Mouse (Mus musculus): ENCODE measurements around the gene Serpine3. TPM values are rescaled to one million over a fixed set of nuclear protein-coding genes. Genes with fewer than 3 reads are reported as not detected.

Gene Serpine3
- polyA plus RNA-seq, 1 experiment from 2014 or later = not detected

DNA sequence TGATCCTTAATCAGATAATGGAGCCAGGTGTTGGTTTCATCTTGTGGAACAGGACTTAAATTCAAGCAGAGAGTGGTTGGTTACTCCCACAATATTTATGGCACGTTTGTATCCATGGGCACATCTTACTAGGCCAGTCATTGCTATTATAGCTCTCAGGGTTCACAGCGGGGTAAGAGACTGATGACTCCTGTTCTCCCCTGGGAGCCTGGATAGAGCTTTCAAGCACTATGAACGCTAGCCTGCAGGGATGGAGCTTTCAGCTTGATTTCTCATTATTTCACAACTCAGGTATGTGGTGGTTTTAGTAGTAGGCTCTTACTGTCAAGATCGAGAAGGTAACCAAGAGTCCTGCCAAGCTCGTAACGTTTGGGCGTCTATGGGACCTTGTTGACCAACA is 7.5 kb upstream of the Serpine3 start:
- WGBS = 79% methylated on average over 7 of the region's 7 CpGs
- no peak overlapping the region for H3K27ac ChIP-seq (replicated peaks)
- DNase-seq (ENCODE audit: low spot score) = no peak
- ATAC-seq (ENCODE audit: low FRiP score, low TSS enrichment) = no peak
- H3K9me3 ChIP-seq (ENCODE audit: control insufficient read depth, low read length) = no peaks in the 10 kb centered on the region
- H3K4me2 ChIP-seq (replicated peaks; ENCODE audit: low read depth) = no peak overlapping the region
- H3K4me3 ChIP-seq (ENCODE audit: low read depth, low read length) = no peak overlapping the region
- no peak for TF ChIP-seq CTCF (IDR thresholded peaks at IDR 0.05; ENCODE audit: low read depth)
- no peak for TF ChIP-seq EP300 (optimal IDR thresholded peaks at IDR 0.05)
- H3K36me3 ChIP-seq (ENCODE audit: control insufficient read depth, insufficient read depth, low read length) = no peaks in the 10 kb centered on the region
- H3K4me1 ChIP-seq (replicated peaks; ENCODE audit: control insufficient read depth, insufficient read depth) = no peaks in the 10 kb centered on the region
- H3K9ac ChIP-seq (ENCODE audit: low read length) = no peak overlapping the region
- no peaks in the 10 kb centered on the region for H3K27me3 ChIP-seq (ENCODE audit: control insufficient read depth, insufficient read depth, low read length)

DNA sequence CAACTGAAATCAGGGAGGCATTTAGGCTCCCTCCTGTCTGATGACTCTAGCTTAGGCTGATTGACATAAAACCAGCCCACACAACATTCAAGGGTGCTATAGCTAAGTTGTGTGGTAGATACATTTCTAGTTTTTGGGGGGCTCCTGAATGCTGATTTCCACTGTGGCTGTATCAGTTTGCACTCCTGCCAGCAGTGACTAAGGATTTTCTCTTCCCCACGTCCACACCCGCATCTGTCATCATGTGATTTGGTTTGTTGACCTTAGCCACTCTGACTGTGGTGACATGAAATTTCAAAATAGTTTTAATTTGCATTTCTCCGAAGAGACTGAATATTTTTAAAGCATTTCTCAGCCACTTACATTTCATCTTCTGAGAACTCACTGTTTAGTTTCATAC is 6.0 kb upstream of the Serpine3 start:
- Histone ChIP-seq H3K4me2 (replicated peaks; ENCODE audit: low read depth) (no peak overlapping the region), H3K9me3 (ENCODE audit: control insufficient read depth, low read length) (no peaks in the 10 kb centered on the region), H3K4me1 (replicated peaks; ENCODE audit: control insufficient read depth, insufficient read depth) (no peaks in the 10 kb centered on the region), H3K36me3 (ENCODE audit: control insufficient read depth, insufficient read depth, low read length) (no peaks in the 10 kb centered on the region), H3K27ac (replicated peaks) (no peak overlapping the region), H3K27me3 (ENCODE audit: control insufficient read depth, insufficient read depth, low read length) (no peaks in the 10 kb centered on the region), H3K4me3 (ENCODE audit: low read depth, low read length) (no peak overlapping the region), H3K9ac (ENCODE audit: low read length) (no peak overlapping the region)
- 57% methylated on average over 3 of the region's 3 CpGs for WGBS
- DNase-seq (ENCODE audit: low spot score) (no peak), ATAC-seq (ENCODE audit: low FRiP score, low TSS enrichment) (no peak)
- TF ChIP-seq CTCF (IDR thresholded peaks at IDR 0.05; ENCODE audit: low read depth) (no peak), EP300 (optimal IDR thresholded peaks at IDR 0.05) (no peak)

DNA sequence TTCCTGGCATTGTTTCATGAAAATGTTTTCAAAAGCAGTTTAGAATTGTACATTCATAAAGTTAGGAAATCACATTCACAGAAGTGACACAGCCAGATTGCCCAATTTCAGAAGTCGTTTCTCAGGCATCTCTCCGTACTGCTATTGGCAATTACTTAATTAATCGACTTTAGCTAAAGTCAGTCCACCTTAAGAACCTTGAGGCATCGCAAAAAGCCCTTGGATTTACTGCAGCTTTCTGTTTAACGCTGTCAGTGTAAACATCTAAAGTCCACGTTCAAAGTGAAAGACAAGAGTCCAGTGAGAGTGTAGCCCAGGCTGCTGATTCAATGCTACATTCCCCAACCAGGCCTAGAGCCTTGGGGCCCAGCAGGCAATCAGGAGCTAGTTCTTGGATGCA is 1.1 kb upstream of the Serpine3 start:
- no peak for DNase-seq (ENCODE audit: low spot score)
- Histone ChIP-seq H3K9me3 (ENCODE audit: control insufficient read depth, low read length) (no peaks in the 10 kb centered on the region), H3K9ac (ENCODE audit: low read length) (no peak overlapping the region), H3K27ac (replicated peaks) (no peak overlapping the region), H3K36me3 (ENCODE audit: control insufficient read depth, insufficient read depth, low read length) (no peaks in the 10 kb centered on the region), H3K4me1 (replicated peaks; ENCODE audit: control insufficient read depth, insufficient read depth) (no peaks in the 10 kb centered on the region), H3K27me3 (ENCODE audit: control insufficient read depth, insufficient read depth, low read length) (no peaks in the 10 kb centered on the region), H3K4me3 (ENCODE audit: low read depth, low read length) (no peak overlapping the region), H3K4me2 (replicated peaks; ENCODE audit: low read depth) (no peak overlapping the region)
- ATAC-seq (ENCODE audit: low FRiP score, low TSS enrichment) = no peak
- TF ChIP-seq EP300 (optimal IDR thresholded peaks at IDR 0.05) = no peak
- no peak for TF ChIP-seq CTCF (IDR thresholded peaks at IDR 0.05; ENCODE audit: low read depth)
- WGBS = 48% methylated on average over 6 of the region's 6 CpGs

DNA sequence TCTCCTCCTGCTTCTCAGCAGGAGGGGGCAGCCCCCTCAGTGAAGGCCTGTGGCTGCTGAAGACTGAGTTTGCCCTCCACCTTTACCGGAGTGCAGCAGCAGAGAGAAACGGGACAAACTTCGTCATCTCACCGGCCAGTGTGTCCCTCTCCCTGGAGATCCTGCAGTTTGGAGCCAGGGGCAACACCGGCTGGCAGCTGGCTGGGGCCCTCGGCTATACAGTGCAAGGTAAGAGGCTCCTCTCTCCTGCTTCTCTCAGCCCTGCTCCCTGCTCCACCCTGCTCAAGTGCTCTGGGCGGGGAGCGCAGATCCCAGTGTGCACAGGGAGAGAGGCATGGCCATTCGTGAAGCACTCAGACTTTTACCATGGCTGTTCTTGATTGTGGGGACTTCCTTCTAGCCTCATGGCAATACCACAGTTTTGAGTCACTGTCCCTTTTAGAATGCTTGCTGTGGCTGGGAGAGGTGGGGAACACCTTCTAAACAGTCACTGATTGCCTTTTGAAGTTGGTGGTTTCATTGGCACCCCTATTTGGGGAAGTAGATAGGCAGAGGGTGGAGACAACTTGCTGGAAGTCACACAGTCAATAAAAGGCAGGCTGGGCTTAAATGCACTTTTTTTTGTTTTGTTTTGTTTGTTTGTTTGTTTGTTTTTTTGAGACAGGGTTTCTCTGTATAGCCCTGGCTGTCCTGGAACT is 1.7 kb downstream of the Serpine3 start:
- H3K27me3 ChIP-seq (ENCODE audit: control insufficient read depth, insufficient read depth, low read length) = no peaks in the 10 kb centered on the region
- no peak for ATAC-seq (ENCODE audit: low FRiP score, low TSS enrichment)

DNA sequence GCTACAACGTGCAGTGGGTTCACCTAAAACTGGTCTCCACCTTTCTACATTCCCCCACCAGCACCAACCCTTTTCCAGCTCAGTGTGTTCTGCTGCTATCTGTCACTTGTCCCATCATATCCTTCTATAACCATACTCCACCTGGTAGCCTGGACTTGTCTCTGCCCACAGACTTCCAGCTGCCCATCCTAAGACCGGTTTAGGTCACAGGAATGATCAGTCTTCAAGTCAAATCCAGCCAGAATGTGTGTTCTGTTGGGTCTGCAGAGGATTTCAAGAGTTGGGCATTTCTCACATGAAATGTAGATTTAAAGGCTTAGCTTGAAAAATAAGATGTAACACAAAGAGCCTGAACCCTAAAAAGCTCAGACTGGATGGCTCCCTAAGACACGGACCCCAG is 10.2 kb downstream of the Serpine3 start:
- TF ChIP-seq EP300 (optimal IDR thresholded peaks at IDR 0.05) = no peak
- no peak for TF ChIP-seq CTCF (IDR thresholded peaks at IDR 0.05; ENCODE audit: low read depth)

More for the DNA sequence above, 1.7 kb downstream of the Serpine3 start:
- Histone ChIP-seq H3K9ac (ENCODE audit: low read length) (no peak overlapping the region), H3K36me3 (ENCODE audit: control insufficient read depth, insufficient read depth, low read length) (no peaks in the 10 kb centered on the region), H3K27ac (replicated peaks) (no peak overlapping the region), H3K4me3 (ENCODE audit: low read depth, low read length) (no peak overlapping the region), H3K4me1 (replicated peaks; ENCODE audit: control insufficient read depth, insufficient read depth) (no peaks in the 10 kb centered on the region), H3K4me2 (replicated peaks; ENCODE audit: low read depth) (no peak overlapping the region), H3K9me3 (ENCODE audit: control insufficient read depth, low read length) (no peaks in the 10 kb centered on the region)
- 50% methylated on average over 9 of the region's 9 CpGs for WGBS
- TF ChIP-seq EP300 (optimal IDR thresholded peaks at IDR 0.05) = no peak
- TF ChIP-seq CTCF (IDR thresholded peaks at IDR 0.05; ENCODE audit: low read depth) = no peak
- no peak for DNase-seq (ENCODE audit: low spot score)

DNA sequence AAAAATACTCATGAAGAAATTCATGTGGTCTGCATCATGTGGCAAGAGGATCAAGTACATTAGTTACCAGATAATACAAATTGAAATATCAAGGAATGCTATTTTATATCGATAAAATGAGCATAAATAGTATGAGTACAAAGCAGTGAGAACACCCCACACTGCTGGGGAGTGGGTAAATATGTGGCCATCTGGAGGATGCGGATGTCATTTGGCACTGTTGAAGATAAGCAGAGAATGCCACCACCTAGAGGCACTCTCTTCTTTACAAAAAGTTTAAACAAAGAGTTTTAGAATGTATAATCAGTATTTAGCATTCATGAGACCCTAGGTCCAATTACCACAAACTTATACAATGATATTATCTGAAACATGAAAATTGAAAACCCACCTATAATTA is 54.7 kb downstream of the Serpine3 start:
- no peaks in the 10 kb centered on the region for H3K27me3 ChIP-seq (ENCODE audit: control insufficient read depth, insufficient read depth, low read length)
- no peaks in the 10 kb centered on the region for H3K9me3 ChIP-seq (ENCODE audit: control insufficient read depth, low read length)
- H3K4me2 ChIP-seq (replicated peaks; ENCODE audit: low read depth) = no peak overlapping the region
- H3K4me3 ChIP-seq (ENCODE audit: low read depth, low read length) = no peak overlapping the region
- DNase-seq (ENCODE audit: low spot score) (no peak), ATAC-seq (ENCODE audit: low FRiP score, low TSS enrichment) (no peak)
- no peak for TF ChIP-seq EP300 (optimal IDR thresholded peaks at IDR 0.05)
- no peaks in the 10 kb centered on the region for H3K4me1 ChIP-seq (replicated peaks; ENCODE audit: control insufficient read depth, insufficient read depth)
- H3K36me3 ChIP-seq (ENCODE audit: control insufficient read depth, insufficient read depth, low read length) = no peaks in the 10 kb centered on the region
- 86% methylated on average over 2 of the region's 2 CpGs for WGBS
- H3K27ac ChIP-seq (replicated peaks) = no peak overlapping the region
- H3K9ac ChIP-seq (ENCODE audit: low read length) = no peak overlapping the region

More for the DNA sequence above, 10.2 kb downstream of the Serpine3 start:
- 79% methylated on average over 3 of the region's 3 CpGs for WGBS
- Histone ChIP-seq H3K27me3 (ENCODE audit: control insufficient read depth, insufficient read depth, low read length) (no peaks in the 10 kb centered on the region), H3K9ac (ENCODE audit: low read length) (no peak overlapping the region), H3K4me1 (replicated peaks; ENCODE audit: control insufficient read depth, insufficient read depth) (no peaks in the 10 kb centered on the region), H3K36me3 (ENCODE audit: control insufficient read depth, insufficient read depth, low read length) (no peaks in the 10 kb centered on the region), H3K4me2 (replicated peaks; ENCODE audit: low read depth) (no peak overlapping the region), H3K9me3 (ENCODE audit: control insufficient read depth, low read length) (no peaks in the 10 kb centered on the region), H3K4me3 (ENCODE audit: low read depth, low read length) (no peak overlapping the region), H3K27ac (replicated peaks) (no peak overlapping the region)
- ATAC-seq (ENCODE audit: low FRiP score, low TSS enrichment) (no peak), DNase-seq (ENCODE audit: low spot score) (no peak)
